Mouse (Mus musculus) urinary bladder, postnatal 10 days (tissue): ENCODE results near the gene Klrb1b.
A peak's percentile ranks its signal among the peaks of the same experiment; 100 is the strongest.
"Not testable (repeated sequence)": the region's sequence is repeated elsewhere in the genome, so short reads cannot be mapped to it uniquely, and the experiment has no call there.

ENCODE experiments used
- DNase-seq: peaks from one replicate; pipeline ENCODE4 v3.0.0; 2022; ENCODE audit warnings: low spot score

Klrb1b gene

DNA sequence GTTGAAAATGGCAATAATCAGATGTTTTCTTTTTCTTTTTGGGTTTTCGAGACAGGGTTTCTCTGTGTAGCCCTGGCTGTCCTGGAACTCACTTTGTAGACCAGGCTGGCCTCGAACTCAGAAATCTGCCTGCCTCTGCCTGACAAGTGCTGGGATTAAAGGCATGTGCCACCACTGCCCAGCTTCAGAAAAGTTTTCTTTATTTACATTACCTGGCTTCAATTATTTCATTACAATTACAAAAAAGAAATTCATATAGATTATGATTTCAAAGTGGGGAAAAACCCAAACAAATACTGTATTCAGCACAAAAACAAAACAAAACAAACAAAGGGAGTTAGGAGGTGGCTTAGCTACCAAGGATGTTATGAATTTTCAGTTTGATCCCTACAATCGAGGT lies 14.5 kb upstream of the Klrb1b start:
- not testable (repeated sequence) for DNase-seq

DNA sequence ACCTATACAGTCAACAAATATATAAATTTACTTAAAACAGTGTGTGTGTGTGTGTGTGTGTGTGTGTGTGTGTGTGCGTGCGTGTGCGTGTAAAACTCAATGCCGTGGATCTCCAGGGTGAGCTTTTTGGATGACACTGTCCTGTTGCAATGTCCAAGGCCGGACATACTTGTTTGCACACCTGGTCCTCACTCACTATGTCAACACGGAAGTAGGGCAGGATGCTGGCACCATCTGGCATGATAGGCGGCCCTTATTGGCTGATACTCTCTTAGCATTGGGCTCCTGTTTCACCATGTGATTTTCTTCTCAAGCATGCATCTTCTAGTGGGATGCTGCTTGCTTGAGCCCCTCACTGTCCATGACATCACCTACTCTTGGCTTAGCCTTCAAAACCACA lies 13.8 kb upstream of the Klrb1b start:
- DNase-seq, result no peak

- DNase-seq, result no peak
Observed at GRCm38 (mm10) chr6:128839266-128839771, 13.2 kb upstream of the Klrb1b start.

- DNase-seq, result peak; percentile 73
Observed at GRCm38 (mm10) chr6:128838342-128839265, 12.5 kb upstream of the Klrb1b start.

DNA sequence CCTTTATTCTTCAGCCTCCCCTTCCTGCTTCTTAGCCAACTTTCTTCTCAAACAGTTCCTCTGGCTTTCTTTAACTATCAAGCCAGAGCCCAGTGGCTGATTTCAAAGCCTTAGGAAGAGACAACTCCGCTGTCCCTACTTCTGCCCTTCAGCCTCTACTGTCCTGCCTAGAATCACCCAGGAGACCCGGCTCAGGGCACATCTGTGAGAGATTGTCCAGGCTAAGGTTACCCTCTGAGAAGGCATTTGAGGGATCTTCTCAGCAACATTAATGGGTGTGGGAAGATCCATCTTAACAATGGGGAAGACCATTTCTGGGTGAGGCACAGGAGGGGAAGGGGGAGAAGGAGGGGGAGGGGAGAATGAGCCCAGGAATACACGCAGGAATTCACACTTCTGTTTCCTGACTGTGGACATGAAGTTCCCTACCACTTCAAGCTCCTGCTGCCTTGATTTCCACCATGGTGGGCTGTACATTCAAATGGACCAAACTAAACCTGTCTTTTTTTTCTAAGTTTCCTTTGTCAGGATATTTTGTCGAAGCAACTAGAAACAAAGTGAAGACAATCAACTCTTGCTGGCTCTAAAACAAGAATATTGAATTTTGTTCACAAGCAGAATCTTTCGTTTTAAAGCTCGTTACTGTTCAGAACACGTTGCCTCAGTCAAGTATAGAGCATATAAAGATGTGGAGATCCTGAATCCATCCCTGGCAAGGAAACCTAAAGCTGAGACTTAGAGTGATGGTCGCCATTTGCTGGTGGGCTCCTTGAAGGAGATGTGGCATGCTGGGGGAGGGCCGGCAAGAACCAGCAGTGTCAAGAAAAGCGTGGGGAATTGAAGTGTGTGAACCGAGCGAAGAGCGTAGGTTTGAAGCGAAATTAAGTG lies 11.6 kb upstream of the Klrb1b start:
- DNase-seq, result no peak

GRCm38 (mm10) chr6:128836955-128837334 lies 10.8 kb upstream of the Klrb1b start:
- no peak for DNase-seq

GRCm38 (mm10) chr6:128836191-128836954 lies 10.2 kb upstream of the Klrb1b start:
- no peak for DNase-seq

- no peak for DNase-seq
Observed at GRCm38 (mm10) chr6:128835571-128835970, 9.4 kb upstream of the Klrb1b start.

DNA sequence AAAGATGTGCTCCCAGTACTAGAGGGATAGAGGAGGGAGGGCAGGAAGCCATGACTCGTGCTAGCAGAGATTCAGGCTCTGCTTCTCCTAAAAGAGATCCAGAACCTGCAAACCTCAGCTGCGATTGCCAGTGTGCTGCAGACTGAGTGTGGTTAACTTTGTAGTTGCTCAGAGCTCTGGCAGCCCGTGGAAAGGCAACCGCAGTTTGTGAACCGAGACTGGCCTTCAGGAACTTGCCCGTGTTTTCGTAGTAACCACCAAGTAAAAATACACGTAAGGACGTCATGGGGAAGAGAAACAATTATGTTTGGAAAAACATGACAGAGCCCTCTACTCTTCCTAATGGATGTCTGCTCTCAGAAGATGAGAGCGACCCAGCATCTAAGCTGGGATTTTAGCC lies 6.9 kb upstream of the Klrb1b start:
- DNase-seq, result no peak

- DNase-seq, result no peak
Observed at GRCm38 (mm10) chr6:128829837-128830236, 3.7 kb upstream of the Klrb1b start.

- DNase-seq, result no peak
Observed at GRCm38 (mm10) chr6:128826781-128827180, 650 bp upstream of the Klrb1b start.

DNA sequence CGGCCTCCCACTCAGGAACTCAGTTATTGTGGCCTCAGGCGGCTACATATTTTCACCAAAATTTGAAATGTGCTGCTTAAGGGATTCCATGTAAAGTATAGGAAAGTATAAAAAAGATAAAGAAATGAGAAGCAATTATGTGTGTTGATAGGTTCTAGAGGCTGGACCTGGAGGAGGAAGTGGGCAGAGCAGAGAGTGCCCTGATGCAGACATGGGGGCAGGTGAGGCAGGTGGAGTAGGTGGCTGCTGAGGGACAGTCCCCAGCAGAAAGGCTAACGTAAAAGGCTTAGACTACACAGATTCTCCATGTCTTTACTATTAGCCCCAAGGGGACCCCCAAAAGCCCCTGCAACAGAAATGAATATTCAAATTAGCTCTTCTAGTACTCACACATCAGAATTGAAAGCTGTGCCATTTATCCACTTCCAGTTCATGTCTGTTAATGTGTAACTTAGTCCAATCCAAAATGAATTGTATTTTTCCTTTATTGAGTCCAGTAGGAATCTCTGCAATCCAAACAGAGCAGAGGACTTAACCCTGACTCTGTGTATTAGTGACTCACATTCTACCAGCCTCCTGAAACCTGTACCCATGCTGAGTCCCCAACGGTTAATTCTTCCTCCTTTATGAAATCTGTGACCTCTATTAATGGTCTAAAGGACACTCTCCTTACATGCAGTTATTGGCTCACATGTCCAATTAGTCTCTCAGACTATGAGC lies 7.9 kb downstream of the Klrb1b start:
- no peak for DNase-seq

DNA sequence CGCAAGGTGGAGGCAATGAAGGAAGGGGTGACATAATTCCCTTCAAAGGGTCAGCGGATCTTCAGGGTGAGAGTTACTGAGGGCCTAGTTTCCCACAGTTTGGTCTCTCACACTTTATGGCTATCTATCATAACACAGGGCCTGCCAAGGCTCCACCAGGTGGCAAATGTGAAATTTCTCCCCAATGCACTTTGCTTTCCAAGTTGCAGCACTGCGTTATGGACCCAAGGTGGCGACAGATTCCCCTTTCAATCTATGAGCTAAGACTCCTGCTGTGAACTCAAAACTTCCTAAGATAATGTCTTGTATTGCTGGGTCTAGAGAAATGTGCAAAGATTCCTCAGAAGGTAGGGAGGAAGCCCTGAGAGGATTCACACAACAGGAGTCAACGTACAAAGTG lies 17.6 kb downstream of the Klrb1b start:
- DNase-seq, result no peak

GRCm38 (mm10) chr6:128807021-128807420 lies 19.1 kb downstream of the Klrb1b start:
- DNase-seq, result no peak

DNA sequence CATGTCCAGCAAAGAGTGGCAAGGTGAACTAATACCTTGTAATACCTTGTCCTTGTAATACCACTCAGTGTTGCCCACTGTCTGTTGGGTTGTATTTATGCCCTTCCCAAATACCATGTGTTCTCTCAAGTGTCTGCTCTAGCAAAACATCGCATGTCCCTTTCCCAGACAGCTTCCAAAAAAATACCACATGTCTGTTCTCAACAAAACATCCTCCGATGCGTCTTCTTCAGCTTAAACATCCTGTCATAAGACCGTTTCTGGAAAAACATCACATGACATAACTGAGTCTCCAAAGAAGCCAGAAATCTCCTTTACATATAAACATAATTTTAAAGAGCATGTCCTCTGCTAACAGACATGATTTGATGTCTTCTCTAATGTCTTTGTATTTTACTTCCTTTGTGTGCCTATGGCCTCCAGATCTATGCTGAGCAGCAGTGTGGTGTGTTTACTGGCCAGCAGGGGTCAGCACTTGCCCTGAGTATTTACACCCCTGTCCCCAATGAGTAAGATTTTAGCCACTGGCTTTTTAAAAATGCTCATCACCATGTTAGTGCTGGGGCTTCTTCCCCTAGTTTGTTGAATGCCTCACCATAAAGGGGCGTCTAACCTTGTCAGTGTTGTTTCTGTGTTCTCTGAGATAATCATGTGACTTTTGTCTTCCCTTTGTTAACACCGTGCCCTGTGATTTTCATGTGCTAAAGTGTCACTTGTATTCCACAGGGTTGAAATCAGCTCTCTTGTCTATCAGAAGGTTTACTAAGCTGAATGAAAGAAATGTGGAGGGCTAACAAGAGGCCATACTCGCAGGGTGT lies 21.1 kb downstream of the Klrb1b start:
- not testable (repeated sequence) for DNase-seq

DNA sequence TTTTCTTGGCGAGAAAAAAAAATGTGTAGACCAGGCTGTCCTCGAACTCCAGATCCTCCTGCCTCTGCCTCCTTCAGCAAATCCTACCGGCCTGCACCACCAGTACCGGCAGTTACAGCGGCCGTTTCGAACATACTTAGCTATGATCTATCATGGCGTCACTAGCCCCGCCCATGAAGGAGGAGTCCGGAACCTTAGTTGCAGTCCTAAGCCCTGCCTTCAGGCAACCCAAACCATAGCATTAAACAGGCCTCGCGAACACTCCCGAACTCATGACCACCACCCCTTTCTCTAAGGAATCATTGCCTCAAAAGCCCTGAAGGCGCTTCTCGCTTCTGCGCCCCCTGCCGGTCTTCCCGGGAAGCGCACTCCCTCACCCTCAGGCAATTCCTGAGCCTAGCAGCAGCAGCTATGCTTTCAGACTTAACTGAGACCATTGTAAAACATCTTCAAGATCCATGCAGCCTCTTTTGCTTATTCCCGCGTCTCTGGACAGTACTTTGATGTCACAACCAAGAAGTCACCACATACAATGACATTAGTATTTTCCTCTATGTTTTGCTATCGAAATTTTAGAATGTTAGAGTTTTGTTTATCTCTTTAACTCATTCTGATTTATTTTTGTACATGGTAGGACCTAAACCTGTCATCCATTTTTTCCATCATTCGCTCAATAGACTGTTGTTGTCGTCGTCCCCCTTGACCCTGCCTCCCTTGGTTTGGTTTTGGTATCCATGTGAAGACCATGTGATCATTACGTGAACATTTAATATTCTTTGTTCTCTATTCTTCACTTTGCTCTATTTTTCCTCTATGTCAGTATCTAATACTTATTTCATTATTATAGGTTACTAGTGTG lies 22.9 kb downstream of the Klrb1b start:
- DNase-seq, result peak; percentile 84

DNA sequence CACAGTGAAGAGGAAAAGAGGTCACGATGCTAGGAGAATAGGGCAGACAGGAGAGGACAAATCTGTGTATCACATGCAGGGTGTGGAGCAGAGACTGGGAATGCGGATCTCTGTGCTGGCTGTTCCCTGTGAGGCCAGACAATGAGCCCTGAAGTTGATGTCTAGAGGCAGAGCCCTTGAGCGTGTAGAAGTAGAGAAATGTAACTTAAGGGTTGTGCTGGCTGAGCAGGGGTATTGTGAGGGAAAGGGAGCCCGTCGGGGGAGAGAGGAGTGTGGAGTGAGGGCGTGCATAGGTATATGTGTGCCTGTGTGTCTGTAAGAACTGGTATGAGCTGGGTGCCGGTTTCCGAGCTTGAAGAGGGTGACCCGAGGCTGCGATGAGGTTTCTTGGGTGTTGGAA lies 23.6 kb downstream of the Klrb1b start:
- DNase-seq, result no peak

- DNase-seq, result not testable (repeated sequence)
Observed at GRCm38 (mm10) chr6:128800696-128801095, 25.4 kb downstream of the Klrb1b start.

GRCm38 (mm10) chr6:128799896-128800270 lies 26.2 kb downstream of the Klrb1b start:
- no peak for DNase-seq
